Mouse (Mus musculus) thymus, postnatal 10 days (tissue): ENCODE measurements around the gene Chit1.

Source experiments
- DNase-seq, 2 experiments: peaks; one replicate each; pipeline ENCODE4 v3.0.0; 2021; ENCODE audit warnings: low spot score in 2 of 2

The Chit1 gene

DNA sequence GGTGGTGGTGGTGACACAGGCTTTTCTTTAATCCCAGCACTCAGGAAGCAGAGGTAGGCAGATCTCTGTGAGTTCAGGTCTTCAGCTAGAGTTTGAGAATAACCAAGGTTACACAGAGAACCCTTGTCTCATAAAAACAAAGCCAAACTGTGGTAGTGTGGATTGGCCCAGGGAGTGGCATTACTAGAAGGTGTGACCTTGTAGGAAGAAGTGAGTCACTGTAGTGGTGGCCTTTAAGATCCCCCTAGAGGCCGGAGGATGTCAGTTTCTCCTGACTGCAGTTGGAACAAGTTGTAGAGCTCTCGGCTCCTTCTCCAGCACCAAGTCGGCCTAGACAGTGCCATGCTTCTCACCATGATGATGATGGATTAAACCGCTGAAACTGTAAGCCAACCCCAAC lies at the start of gene Chit1:
Gene Chit1 (plus strand): TSS at position 264 of the 400 bp plus-strand sequence.
- no peak for DNase-seq

DNA sequence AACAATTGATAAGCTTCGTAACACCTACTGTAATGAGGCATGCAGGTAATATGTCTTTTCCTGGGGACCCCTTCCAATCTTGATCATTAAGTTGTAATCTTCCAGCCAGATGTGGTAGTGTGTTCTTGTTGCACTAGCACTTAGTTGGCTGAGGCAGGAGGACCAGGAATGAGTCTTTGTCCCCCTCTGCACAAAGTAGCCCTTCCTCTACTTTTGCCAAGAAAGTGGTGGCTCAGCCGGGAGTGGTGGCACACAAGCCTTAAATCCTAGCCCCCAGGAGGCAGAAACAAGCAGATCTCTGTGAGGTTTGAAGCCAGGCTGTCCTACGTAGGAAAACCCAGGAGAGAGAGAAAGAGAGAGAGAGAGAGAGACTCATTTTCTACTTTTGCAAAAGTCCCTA lies 49.1 kb upstream of the Chit1 start:
- no peak for DNase-seq

DNA sequence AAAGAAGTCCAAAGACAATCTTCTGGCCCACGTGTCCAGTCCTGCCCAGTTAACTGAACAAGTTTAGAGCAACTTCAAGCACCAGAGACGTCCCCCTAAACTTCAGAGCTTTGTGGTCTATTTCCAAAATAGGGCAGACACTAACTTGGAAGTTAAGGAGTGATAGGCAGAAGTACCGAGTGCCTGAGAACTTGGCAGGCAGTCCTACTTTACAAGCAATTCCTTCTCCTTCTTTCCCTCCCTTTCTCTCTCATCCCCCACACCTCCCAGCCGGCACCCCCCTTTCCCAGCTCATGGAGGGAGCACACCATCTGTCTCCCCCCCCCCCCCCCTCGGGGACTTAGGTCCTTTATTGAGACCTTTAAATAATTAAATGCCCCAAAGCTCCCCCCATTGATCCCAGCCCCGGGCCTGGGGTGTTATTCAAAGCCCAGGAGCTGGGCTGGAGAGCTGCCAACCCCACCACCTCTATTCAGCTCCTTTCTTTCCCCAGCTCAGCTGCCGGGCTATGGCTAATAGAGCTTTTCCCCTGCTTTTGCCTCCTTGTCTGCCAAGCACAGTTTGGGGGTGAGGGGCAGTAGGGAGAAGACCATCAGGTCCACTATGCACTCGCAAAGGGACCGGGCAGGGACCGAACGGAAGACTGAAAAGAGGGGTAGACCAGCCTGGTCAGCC lies 48.5 kb upstream of the Chit1 start:
- no peak for DNase-seq

DNA sequence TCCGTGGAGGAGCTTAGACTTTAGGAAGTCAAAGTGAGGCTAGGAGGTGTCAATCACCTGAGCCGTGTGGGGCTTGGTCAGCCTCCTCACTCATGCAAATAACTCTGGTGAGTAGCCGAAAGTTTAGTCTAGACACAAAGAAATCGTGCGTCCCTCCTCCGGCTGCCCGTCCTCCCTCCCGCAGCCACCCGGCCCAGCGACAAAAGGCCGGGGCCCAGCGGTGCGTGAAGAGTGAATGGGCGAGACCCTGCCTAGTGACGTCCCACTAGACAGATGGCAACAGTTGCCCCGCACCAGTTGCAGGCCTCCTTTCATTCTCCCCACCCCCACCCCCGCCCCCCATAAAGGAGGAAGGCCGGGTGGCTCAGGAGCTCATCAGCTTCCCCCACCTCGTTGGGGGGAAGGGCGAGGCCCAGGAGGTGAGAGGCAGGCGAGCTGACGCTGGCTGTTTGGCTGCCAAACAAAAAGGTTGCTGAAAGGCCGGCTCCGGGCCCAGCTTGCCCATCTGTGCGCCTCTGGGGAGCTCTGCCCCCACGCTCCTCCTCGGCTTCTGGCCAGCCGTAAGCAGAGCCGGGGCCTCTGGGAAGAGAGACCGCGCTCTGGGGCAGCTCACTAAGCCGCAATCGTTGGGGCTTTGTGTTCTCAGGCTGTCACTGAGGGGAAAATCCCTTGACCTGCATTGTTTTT lies 47.8 kb upstream of the Chit1 start:
- peak; percentile 77 to 81 for DNase-seq

DNA sequence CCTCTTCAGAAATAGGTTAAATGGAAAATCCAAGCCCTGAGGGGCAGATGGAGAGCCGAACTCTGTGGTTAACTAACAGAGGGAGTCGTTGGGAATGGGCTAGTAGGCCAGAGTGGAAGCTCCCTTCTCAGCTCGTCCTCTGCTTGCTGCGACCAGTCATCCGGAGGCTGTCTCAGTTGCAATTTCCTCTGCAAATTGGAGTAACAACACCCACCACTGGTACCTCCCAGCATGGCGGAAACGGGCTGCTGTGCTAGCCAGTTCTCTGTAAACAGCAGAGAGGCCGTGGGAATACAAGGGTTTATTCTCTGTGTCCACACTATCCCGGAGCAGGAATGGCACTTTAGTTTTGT lies 47.3 kb upstream of the Chit1 start:
- DNase-seq = peak; percentile 76 to 79

DNA sequence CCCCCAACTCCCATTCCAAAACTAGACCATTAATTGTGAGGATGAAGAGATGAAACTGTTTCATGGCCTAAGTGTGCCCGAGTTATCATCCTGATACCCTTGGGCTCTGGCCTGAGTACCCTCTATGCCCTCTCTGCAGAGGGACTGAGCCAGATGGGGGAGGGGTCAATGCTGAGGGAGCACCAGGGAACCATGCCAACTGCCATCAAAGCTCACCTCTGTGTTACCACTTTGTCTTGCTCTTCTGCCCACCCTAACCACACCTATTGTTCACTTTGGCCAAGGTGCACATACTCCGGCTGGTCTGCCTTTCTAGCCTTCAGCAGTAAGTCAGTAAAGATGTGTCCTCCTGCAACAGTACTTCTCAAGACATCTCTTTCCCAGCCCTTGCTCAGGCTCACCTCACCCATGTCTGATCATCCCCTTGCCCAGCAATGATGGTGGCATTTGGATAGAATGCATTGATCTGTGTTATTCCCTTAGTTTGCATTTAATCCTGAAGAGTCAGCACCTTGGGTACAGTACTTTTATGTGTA lies 46.7 kb upstream of the Chit1 start:
- DNase-seq = no peak

DNA sequence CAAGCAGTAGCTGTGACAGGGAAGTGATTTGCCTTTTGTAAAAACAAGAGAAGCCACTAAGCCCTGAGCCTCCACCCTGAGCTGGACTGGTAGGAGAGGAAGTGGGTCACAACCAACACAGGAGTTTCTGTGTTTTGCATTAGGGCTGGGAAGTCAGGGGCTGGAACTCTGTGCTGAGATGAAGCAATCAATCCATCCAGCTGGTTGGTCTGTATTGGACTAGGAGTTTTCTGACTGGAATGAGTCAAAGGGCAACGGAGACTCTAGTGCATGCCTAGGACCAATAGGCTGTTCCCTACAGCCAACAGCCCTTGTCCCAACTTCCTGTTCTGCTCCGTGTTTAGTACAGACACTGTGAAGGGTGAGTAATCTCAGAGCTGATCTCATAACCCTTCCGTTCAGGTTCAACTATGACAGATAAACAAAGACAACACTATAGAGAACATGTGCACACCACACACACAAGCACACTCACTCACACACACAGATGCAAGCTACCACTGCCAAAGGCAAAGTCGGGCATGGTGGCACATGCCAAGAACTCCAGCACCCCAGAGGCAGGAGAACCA lies 45.7 kb upstream of the Chit1 start:
- DNase-seq = no peak

DNA sequence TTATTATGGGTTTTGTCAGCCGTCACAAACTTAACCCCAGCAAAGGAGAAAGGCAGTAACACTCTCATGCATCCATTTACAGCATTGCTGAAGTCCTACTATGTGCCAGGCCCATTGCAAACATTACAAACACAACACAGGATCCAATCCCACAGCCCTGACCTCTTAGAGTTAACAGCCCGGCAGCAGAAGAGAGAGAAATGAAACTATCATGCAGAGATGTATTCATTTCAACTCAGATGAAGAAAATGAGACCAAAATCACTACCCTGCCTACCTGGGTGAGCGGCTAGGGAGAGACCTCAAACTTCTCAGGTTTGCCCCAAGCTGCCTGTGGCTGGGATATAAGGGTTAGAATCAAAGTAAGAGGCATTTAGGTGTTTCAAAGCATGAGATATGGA lies 44.5 kb upstream of the Chit1 start:
- no peak for DNase-seq

DNA sequence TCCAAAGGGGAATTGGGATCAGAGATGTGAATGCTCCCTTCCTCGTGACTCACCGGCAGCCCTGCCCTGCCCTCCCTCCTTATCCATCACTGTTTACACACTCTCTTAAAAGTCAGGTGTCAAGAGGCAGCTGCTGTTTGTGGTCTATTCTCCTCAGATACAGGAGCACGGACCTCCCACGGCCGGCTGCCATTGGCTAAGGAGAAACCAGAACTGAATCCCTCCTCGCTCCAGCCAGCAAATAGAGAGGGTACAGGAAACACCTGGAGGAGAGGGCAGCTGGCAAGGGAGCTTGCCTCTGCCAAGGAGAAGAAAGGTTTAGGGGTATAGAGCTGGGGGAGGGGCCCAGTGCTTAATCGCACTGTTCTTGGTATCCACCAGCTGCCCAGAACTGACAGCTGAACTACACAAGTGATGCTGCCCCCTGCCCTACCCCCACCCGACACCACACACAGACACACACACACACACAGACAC lies 43.9 kb upstream of the Chit1 start:
- DNase-seq = peak; percentile 86 to 94

DNA sequence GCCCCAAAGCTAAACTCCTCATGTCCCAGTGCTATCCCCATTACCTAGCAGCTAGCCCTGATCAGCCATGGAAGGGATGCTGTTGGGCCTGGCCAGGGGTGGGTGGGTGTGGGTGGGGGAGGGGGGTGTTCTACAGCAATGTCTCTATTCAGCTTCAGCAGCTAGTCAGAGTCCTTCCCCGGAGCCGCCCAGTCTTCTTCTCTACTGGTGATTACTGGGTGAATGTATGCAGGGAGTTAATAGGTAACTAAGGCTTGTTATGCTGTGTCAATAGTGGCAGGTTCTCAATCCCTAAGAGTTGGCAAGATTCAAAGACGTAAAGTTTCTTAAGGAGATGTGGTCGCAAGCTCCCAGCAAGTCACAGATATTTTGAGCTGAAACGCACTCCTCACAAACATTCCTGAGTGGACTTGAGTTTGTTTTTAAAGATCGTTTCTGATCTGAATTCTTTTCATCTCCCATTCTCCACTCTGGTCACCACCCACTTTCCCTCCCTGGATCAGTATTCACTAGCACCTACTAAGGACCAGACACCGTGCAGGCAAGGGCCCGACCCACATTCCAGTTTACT lies 40.9 kb upstream of the Chit1 start:
- DNase-seq = no peak

DNA sequence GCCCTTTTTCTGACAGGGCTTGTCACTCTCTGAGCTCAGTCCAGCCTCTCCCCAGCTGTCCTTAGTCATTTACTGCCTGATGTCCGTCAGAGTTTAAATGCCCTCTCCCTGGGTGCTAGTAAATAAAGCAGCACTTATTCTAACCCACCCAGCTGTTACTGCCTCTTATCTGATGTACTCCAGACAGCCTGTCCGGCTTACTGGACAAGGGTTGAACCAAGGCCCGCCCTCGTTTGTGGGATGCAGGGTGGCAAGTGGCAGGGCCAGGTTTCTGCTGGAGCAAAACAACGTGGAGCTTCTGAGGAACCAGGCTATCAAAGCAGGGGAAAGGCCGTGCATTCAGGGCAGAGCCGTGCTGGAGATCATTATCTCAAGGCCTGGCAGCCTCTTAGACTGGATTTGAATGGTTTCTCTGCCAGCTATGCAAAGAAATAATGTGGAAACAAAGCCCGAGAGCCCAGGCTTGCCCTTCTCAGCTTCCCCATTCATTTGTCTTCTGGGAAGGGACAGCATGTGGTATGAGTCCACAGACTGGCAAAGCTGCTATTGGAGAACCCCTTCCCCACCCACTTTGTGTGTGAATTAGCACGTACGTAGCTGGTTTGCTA lies 39.5 kb upstream of the Chit1 start:
- no peak for DNase-seq

DNA sequence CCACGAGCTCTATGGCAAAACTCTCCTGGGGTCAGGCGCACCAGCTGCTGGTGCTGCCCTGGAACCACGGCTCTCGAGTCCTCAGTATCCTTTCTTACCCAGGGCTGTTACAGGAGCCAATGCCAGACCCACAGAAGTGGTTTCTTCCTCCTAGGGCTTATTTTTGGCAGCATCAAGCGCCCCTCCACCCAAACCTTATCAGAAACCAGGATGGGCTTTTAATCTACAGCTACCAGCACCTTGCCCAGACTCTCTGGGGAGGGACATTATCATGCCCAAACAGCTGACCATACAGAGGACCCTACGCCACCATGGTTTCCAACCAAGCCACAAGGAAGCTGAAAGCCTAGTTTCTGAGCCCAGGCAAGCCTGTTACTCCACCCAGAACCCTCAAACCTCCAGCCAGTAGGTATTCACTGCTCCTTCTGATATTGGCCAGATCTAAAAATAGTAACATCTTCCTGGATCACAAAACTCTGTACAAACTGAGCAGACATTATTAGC lies 37.9 kb upstream of the Chit1 start:
- no peak for DNase-seq

DNA sequence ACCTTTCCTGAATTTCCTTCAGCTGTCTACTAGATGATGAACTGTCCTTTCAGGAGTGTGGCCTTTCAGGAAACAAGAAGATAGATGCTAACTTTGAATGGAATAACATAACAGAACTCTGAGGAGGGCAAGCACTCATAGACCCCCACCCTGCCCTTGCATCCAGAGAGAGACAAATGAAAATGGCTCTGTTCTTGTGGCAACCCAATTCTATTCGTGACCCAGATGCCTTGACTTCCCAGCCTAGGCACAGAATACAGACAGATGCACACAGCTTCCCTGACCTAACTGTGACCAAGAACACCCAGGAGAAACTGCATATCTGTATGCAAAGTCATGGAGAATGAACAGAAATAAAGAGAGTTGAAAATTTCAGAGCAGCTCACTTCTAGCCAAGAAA lies 37.4 kb upstream of the Chit1 start:
- DNase-seq = no peak

DNA sequence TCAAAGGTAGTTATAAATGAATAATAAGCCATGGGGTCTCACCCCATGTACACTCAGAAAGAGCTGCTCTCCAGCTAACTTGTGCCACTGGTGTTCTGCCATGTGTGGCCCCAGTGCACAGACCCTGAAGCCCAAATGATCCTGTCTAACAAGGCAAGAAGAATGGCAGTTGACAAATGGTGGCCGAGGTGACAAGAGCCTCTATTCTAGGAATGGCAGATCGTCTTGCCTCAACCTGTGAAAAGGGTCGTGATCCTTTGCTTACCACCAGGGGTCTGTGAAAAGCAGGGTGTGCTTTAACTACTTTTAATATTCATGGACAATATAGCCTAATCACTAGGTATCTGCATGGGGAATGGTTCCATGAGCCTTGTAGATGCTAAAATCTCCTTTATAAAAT lies 36.9 kb upstream of the Chit1 start:
- DNase-seq = no peak

DNA sequence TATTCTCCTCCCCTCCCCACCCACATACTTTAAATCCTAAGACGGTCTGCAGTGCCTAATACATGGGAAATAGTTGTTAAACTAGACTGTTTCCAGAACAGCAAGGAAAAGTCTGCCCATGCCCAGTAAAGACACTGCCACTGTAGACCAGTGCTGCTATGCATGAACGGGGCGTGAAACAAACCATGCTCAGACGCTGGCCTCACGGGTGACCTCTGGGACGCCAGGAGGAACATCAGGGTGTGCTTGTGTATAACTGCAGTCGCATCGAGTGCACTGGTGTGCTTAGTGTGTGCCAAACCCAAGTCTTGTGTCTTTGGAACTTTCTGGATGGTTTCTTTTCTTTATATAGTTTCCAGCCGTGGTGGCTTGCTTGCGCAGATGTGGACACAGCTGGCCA lies 36.4 kb upstream of the Chit1 start:
- no peak for DNase-seq

DNA sequence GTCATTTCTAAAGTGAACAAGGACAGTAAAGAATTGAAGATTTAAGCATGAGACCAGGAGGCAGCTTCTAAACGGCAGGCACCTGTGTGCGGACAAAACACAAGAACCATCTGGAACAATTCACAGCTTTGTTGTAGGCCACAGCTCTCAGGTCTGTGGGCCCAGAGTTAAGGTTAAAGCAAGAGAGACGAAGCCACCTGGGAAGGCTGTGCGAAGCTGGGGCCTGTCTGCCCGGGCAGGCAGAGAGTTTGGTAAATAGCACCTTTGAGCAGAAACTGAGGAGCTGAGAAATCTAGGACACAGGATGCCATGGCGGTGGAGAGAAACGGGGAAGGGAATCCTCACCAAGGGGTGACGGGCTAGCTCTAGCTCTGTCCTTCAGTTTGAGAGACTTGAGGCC lies 35.5 kb upstream of the Chit1 start:
- peak in 1 of 2 experiments; percentile 54 for DNase-seq

DNA sequence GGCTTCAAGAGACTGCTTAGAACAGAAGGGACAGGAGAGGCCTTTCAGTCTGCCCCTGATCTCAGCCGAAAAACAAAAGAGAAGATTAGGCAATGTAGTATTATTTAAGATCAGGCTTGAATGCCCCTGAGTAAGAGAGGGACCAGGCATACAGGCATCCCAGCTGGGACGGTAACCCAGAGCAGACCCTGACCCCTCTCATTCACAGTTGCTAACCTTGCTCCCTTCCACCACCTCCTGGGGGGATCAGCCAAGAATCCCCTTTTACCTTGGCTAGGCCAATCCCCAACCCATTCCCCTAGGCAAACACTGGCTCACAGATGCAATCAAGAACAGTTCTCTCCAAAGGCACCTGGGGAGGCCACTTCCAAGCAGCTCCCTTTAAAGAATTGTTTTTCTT lies 34.3 kb upstream of the Chit1 start:
- peak in 1 of 2 experiments; percentile 22 for DNase-seq

DNA sequence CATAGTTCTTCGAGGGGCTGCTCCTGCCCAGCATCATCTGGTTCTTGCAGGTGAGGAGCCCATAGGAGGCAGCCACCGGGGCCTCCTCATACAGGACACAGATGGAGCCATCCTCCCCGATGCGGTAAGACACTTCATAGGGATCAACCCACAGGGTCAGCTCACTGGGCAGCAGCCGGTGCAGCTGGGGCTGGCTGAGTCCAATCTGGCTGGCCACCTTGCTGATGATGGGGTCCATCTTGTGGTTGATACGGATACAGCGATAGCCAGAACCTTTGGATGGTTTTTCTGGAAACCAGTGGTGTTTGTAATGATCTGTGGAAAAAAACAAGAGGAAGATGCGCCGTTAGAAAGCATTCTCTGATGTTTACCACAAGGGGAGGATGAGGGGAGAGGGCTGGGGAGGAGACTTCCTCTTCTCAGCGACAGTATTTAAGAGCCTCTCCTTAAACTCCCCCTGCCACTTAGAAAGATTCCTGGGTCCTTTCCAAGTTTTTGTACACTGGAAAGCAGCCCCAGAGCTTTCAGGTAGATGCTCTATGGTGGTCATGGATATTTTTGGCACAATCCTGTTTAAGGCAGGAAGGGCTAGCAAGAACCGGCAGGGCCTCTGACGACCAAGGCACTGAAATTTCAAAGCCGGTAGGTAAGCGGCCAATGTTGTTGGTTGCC lies 33.5 kb upstream of the Chit1 start:
- DNase-seq = peak in 1 of 2 experiments; percentile 57

DNA sequence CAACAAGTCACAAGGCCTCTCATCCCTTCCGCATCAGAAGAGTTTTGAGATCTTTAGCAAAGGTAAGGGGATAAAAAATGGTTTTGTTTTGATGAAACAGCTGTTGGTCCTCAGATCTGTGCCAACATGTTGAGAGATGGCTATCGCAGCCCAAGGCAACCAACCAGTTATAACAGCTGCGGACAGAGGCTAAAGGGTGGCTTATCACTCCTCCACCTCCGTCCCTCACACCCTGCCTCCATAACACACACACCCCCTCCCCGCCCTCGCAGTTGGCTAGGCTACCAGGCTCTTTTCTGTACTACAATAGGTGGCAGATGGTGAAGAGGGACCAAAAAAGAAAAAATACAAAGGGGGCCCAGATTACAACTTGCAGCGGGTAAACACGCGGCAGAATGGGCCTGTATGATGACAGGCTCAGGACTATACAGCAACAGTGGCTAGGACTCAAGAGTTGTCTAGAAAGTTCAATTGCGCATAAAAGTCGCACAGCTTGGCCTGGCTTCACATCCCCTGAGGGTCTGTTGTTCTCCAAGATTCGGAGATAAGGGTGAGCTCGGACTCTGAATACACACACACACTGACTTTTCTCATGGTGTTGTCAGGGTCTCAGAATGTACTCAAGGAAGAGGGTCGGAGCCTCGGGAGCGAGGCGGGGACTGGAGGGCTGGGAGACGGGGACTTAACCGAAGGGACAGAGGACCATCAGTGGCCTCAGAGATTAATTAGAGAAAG lies 32.8 kb upstream of the Chit1 start:
- peak in 1 of 2 experiments; percentile 29 for DNase-seq

DNA sequence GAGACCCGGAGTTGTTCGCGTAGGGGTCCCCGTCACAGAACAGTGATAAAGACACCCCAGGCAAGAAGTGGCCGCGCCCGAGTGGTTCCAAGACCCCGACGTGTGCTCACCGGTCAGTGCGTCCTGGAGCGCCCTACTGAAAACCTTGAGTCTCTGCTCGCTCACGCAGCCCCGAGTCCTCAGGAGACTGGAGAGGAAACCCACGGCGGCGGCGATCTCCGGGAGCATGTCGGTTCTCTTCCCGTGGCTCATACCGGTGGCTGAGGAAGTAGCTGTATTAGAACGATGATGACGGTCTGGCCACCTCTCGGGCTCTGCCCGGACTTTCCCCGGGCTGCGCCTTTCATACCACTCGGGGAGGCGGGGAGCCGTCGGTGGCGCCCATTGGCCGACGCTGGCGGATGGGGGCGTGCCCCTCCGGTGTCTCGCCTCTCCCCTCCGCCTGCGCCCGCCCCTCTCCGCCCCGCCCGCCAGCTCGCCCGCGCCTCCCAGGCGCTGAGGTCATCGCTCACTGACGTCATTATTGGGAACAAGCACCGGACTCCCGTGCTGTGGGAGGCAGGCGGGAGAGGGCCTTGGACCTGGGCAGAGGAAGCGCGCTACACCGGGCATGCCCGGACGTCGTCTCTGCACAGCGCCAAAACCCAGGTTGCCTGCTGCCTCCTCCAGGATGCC lies 32.1 kb upstream of the Chit1 start, which contains the start of gene Btg2:
Gene Btg2 (minus strand): TSS at position 319 of the 675 bp plus-strand sequence.
- peak; percentile 96 for DNase-seq
